Mouse (Mus musculus) retina, postnatal 7 days (tissue): ENCODE measurements around the gene Faap100.
"Not testable (repeated sequence)": the region's sequence is repeated elsewhere in the genome, so short reads cannot be mapped to it uniquely, and the experiment has no call there.

Experiments used
- DNase-seq: peaks from one replicate; pipeline ENCODE4 v3.0.0-alpha.2; 2012; ENCODE audit warnings: low read depth, low spot score

Faap100 gene

GRCm38 (mm10) chr11:120376302-120377160, 2.0 kb downstream of the Faap100 start:
- no peak for DNase-seq

- DNase-seq: no peak
These were observed 3.2 kb downstream of the Faap100 start for GRCm38 (mm10) chr11:120375324-120375723.

- DNase-seq: no peak
These were observed 4.6 kb downstream of the Faap100 start for GRCm38 (mm10) chr11:120373820-120374586.

DNA sequence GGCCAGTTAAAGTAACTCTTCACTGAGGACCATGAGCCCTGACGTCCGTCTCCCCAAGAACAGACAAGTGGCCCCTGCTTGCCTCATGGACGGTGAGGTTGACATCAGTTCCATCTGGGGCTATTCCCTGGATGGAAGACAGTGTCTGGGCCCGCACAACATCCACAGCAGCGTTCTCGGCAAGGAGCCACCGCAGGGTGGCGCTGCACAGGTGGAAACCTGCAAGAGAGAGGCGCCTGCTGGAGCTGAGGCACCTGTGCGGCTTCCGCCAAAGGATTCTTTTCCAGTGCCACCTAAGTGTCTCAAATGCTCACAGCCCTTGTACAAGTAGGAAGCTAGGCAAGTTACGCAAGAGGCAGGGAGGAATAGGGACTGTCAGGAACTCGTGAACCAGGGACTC, 5.5 kb downstream of the Faap100 start:
- no peak for DNase-seq

- DNase-seq: no peak
These were observed 8.9 kb downstream of the Faap100 start for GRCm38 (mm10) chr11:120369656-120370055.

DNA sequence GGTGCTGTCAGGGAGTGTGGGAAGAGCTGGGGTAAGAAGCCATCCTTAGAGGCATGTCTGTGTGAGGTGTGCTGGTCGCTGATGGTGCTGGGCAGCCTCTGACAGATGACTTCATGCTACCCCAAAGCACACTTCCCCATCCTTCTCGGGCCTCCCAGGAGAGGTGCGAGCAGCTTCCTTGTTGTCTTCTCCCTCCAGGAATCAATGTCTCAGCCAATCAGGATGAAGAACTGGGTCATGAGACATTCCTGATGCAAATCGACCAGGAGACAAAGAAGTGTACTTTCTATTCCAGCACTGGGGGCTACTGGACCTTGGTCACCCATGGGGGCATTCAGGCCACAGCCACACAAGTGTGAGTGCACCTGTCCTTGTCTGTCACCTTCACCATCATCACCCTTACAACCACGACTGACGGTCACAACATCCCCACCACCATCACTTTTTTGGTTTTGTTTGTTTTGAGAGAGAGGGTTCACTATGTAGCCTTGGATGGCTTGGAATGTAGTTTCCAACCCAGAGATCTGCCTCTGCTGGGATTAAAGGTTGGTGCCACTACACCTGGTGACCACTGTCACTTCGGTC, 12.0 kb downstream of the Faap100 start:
- no peak for DNase-seq

DNA sequence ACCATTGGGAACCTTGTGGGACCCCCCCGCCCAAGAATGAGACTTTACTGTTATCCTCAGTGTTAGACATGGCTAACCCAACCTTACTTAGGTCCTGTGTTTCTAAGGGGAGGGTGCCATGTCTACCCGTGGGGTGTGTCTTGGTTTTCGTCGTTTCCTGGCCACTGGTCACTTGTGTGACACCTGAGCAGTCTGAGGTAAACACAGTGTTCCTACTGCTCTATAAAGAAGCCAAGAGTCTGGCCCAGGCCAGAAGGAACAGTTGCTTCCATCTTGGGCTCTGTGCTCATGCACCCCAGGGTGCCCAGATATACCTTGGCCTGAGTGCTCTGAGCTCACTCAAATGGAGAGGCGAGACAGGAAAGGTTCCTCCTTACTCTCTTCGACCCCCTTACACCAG, 15.7 kb downstream of the Faap100 start:
- DNase-seq: no peak

- DNase-seq: no peak
These were observed 17.3 kb downstream of the Faap100 start, which contains the start of gene Fscn2 for GRCm38 (mm10) chr11:120361295-120361694. TSS of gene Fscn2 (plus strand) at chr11:120361534.

GRCm38 (mm10) chr11:120360755-120361154, 17.8 kb downstream of the Faap100 start:
- DNase-seq: no peak

DNA sequence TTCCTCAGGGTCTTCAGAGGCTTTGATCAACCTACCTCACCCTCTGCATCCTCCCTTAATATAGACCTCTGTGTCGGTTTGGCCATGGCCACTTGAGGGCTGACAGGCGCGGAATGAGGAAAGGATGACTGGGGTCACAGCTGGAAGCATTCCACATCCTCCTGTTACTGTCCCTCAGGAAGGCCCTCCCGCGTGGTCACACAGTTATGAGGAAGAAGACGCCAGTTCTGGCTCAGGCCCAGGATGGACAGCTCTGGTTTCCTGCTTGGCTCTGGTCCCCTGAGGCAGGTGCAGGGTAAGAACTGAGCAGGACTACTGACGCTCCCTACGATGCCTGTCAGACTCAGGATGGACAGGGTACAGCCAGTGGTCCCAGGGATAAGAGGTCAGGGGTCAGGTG, 18.5 kb downstream of the Faap100 start:
- DNase-seq: no peak

DNA sequence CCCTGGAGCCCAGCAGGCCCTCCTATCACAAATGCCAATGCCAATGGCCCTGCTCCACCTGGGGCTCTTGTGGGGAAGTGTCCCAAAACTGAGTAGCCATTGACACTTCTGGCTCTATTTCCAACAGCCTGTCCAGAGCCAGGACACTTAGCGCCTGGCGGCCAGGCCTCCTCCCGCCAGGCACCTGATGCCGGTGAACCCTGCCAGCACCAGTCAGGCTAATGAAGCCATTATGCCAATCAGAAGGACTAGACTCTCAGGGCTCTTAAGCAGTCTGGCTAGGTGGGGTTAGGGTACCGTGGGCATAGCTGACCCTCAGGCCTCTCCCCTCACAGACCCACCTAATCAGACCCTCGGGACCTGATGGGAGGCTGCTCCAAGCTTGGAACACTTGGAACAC, 19.2 kb downstream of the Faap100 start:
- no peak for DNase-seq

- DNase-seq: no peak
These were observed 20.7 kb downstream of the Faap100 start for GRCm38 (mm10) chr11:120357791-120358401.

- DNase-seq: no peak
These were observed 21.7 kb downstream of the Faap100 start for GRCm38 (mm10) chr11:120356900-120357299.

DNA sequence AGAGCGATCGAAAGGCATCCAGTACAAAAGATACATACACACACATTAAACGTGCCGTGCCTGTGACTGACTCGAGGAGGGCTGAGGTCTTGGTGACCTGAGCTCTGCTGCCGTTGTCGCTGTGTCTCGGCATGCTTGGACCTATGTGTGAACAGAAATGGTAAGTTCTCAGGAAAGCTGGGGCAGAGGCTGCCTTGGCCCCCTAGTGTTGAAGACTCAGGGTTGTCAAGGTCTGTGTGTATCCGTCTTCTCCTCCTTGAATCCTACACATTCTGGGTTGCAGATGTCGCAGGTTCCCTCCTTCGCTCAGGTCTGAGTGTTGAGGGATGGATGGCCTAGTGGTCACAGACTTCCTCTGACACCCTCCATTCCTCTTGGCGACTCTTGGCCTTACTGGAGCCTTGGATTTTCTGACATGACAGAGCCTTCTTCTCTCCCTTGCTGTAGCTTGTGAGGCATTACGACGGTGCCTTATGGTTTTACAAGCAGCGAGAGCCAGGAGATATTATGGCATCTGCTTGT, 22.2 kb downstream of the Faap100 start:
- DNase-seq: no peak

GRCm38 (mm10) chr11:120355277-120356039, 23.1 kb downstream of the Faap100 start:
- DNase-seq: no peak

DNA sequence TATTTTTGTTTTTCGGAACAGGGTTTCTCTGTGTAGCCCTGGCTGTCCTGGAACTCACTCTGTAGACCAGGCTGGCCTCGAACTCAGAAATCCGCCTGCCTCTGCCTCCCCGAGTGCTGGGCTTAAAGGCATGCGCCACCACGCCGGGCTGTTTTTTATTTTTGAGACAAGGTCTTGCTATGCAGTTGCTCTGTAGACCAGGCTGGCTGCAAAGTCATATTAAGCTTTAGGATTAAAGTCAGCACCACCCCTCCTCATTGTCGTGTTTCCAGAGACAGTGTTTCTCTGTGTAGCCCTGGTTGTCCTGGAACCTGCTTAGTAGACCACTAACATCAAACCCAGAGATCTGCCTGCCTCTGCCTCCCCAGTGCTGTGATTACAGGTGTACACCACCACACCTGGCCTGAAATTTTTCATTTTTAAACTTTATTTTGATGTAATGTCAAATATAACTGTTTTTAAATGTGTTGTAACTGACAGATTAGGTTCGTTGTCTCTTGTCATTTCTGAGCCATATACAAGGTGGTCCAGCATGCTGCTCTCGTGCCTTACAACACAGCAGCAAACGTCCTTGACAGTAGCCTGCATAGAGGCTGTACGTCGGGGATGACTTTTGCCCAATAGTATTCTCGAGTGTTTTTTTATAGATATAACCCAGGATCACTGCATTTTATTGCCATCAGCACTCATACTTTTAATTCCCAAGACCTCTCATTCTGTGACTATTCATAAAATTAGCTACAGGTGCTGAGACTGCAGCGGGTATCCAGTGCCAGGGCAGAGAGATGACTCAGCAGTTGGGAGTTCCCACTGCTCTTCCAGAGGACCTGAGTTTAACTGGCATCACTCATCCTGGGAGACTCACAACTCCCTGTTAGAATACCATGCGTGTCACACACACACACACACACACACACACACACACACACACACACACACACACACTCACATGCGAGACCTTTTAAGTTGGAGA, 24.0 kb downstream of the Faap100 start:
- DNase-seq: no peak

GRCm38 (mm10) chr11:120353500-120354303, 24.9 kb downstream of the Faap100 start:
- no peak for DNase-seq

GRCm38 (mm10) chr11:120352571-120353290, 25.8 kb downstream of the Faap100 start:
- DNase-seq: no peak

DNA sequence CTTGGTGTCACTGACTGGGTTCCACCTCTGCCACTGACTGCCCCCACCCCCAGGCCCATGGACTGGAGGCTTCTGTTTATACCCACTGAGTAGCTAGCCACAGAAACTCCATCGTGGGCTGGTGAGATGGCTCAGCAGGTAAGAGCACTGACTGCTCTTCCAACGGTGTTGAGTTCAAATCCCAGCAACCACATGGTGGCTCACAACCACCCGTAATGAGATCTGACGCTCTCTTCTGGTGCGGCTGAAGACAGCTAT, 26.5 kb downstream of the Faap100 start:
- DNase-seq: not testable (repeated sequence)
